Mouse (Mus musculus) embryonic facial prominence, embryonic 12.5 days (tissue): ENCODE results near the gene Tmem30a. TPM values are rescaled to one million over a fixed set of nuclear protein-coding genes. Genes with fewer than 3 reads are reported as not detected.
A peak's percentile ranks its signal among the peaks of the same experiment; 100 is the strongest.

Source experiments
- ATAC-seq: fragments of 200-750 bp; cut with Nextera tagmentation; 2 replicates; pipeline ENCODE4 v1.8.0; 2017; ENCODE audit not compliant: insufficient number of reproducible peaks, insufficient read depth, low FRiP score, low TSS enrichment
- H3K27ac ChIP-seq: fragments of 300-500 bp; sonication (generic); 2 replicates; pipeline ENCODE4 v1.5.1; 2016; ENCODE audit warnings: mild to moderate bottlenecking
- H3K27me3 ChIP-seq: fragments of 300-500 bp; sonication (generic); 2 replicates; pipeline ENCODE4 v1.6.1; 2016; ENCODE audit warnings: mild to moderate bottlenecking, moderate library complexity
- H3K36me3 ChIP-seq: fragments of 300-500 bp; sonication (generic); 2 replicates; pipeline ENCODE4 v1.6.1; 2016; ENCODE audit warnings: mild to moderate bottlenecking
- H3K4me1 ChIP-seq: fragments of 300-500 bp; sonication (generic); 2 replicates; pipeline ENCODE4 v1.6.1; 2016
- H3K4me2 ChIP-seq: fragments of 300-500 bp; sonication (generic); replicated peaks from 2 replicates; pipeline ENCODE4 v1.6.1; 2016; ENCODE audit warnings: mild to moderate bottlenecking, moderate library complexity
- H3K4me3 ChIP-seq: fragments of 300-500 bp; sonication (generic); 2 replicates; pipeline ENCODE4 v1.5.1; 2016; ENCODE audit warnings: mild to moderate bottlenecking
- H3K9ac ChIP-seq: fragments of 300-500 bp; sonication (generic); 2 replicates; pipeline ENCODE4 v1.6.1; 2016; ENCODE audit warnings: mild to moderate bottlenecking, moderate library complexity
- H3K9me3 ChIP-seq: fragments of 300-500 bp; sonication (generic); 2 replicates; pipeline ENCODE4 v1.6.1; 2016; ENCODE audit warnings: mild to moderate bottlenecking, moderate library complexity
- WGBS: fragments of 180-500 bp; shearing (Covaris S2); methylation state at CpG from one replicate; pipeline ENCODE4 v1.1.7; 2016; 5-methylcytosine and 5-hydroxymethylcytosine counted together
- polyA plus RNA-seq: library from polyadenylated mRNA; unstranded; fragments of >200 nt; fragmentation: Nextera tagmentation; extraction: Ambion mirVana; gene quantifications from 2 replicates; pipeline ENCODE4 v1.2.1, GENCODE M21; 2016

Gene Tmem30a
- polyA plus RNA-seq, 1 experiment from 2014 or later, result 60.8 TPM

DNA sequence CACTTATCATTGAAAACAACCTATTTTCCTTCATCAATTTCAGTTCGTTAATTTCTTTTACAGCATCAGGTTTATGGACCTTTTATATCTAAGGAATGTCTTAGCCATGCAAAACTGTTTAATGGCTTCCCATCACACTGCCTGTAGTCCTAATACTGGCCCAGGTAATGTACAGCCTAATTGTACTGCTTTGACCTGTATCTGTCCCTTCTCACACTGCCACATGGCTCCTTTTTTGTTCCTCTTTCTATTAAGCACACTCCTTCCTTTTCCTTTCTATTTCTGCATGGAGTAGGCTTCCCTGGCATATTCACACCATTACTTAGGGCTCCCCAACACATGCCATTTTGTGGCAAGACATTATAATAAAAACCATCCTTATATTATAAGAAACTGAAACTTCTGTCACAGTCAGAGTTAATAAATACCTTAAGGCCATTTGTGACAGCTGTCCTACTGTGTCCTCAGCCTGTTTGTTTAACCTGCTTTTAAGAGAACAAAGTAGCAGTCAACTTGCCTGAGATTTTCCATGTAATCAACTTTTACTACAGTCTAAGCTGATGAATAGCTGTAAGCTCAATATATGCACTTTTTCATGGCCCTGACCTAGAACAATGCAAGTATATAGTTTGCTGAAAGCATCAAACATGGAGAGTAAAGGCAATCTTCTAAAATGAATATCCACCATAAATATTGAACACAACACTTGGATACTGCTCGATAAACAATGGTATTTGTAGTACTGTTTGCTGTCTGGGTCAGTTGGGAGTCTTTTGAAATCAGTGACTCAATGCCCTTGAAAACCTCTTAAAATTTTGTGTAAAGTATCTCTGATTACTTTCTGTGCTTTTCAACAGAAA is 8.1 kb downstream of the Tmem30a start:
- no peaks in the 10 kb centered on the region for H3K36me3 ChIP-seq
- no peak for ATAC-seq
- no peaks in the 10 kb centered on the region for H3K9me3 ChIP-seq
- no peak overlapping the region for H3K4me2 ChIP-seq
- no peak overlapping the region for H3K9ac ChIP-seq
- H3K4me3 ChIP-seq, result no peak overlapping the region
- peaks cover 4% of the 10 kb centered on the region; the same call in 1 of the 2 replicates for H3K4me1 ChIP-seq
- 90% methylated on average over 2 of the region's 2 CpGs for WGBS
- H3K27ac ChIP-seq, result no peak overlapping the region
- H3K27me3 ChIP-seq, result no peaks in the 10 kb centered on the region

DNA sequence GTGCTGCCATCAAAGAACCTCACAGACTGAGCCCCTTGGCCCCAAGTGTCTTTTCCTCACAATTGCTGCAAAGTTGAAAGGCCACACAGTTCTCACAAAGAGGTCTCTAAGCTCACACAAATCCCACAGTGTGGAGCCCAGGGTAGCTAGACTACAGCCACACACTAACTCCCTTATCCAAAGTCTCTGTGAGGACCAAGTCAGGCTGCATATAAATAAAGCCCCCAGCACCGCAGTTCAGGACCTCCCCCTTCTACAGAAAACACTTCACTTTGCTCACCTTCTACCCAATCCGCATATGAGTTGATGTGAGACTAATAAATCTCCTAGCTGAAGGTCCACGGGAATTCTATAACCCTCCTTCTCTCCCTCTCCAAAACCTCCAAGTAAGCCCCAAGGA is 8.9 kb downstream of the Tmem30a start:
- ATAC-seq, result no peak
- WGBS, result 62% methylated on average over 3 of the region's 3 CpGs
- no peaks in the 10 kb centered on the region for H3K27me3 ChIP-seq
- no peak overlapping the region for H3K4me3 ChIP-seq
- H3K4me1 ChIP-seq, result peaks cover 4% of the 10 kb centered on the region; the same call in 1 of the 2 replicates
- H3K9ac ChIP-seq, result no peak overlapping the region
- H3K9me3 ChIP-seq, result no peaks in the 10 kb centered on the region
- H3K27ac ChIP-seq, result no peak overlapping the region
- no peaks in the 10 kb centered on the region for H3K36me3 ChIP-seq
- H3K4me2 ChIP-seq, result no peak overlapping the region

GRCm38 (mm10) chr9:79779354-79779753 is 14.0 kb downstream of the Tmem30a start:
- WGBS, result 73% methylated on average over 2 of the region's 2 CpGs
- Histone ChIP-seq H3K4me2 (no peak overlapping the region), H3K9ac (no peak overlapping the region), H3K4me1 (no peaks in the 10 kb centered on the region), H3K36me3 (peaks cover 6% of the 10 kb centered on the region; the same call in 1 of the 2 replicates), H3K9me3 (no peaks in the 10 kb centered on the region), H3K4me3 (no peak overlapping the region), H3K27me3 (no peaks in the 10 kb centered on the region), H3K27ac (no peak overlapping the region)
- ATAC-seq, result no peak

DNA sequence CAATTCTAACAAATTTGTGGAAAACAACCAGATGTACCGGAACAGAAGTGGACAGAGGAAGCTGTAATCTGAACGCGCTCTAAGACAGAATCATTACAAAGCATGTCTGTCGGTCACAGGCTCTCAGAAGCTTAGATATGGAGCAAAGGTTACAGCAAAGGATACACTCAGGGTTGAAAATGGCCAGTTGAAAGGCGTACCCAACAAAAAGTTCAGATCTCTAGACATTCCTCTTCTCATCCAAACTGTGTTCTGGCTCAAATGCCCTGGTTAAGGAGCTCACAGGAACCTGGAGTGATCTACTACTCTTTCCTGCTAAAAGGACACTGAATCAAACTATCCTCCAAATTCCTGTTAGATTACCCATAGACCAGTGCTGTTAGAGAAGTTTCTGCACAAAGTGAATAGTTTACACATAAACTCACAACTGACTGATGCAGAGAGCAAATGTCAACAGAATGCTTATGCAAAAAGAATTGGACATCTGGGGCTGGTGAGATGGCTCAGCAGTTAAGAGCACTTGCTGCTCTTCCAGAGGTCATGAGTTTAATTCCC is 26.2 kb downstream of the Tmem30a start:
- WGBS, result 89% methylated on average over 5 of the region's 5 CpGs
- H3K9ac ChIP-seq, result no peak overlapping the region
- no peak overlapping the region for H3K4me2 ChIP-seq
- H3K4me3 ChIP-seq, result no peak overlapping the region
- ATAC-seq, result no peak
- no peaks in the 10 kb centered on the region for H3K9me3 ChIP-seq
- H3K4me1 ChIP-seq, result no peaks in the 10 kb centered on the region
- no peak overlapping the region for H3K27ac ChIP-seq
- H3K36me3 ChIP-seq, result 0 out of 2 replicates have a peak, but pooled peaks cover 3% of the 10 kb centered on the region
- no peaks in the 10 kb centered on the region for H3K27me3 ChIP-seq

- H3K9ac ChIP-seq, result no peak overlapping the region
- no peaks in the 10 kb centered on the region for H3K4me1 ChIP-seq
- no peak overlapping the region for H3K4me2 ChIP-seq
- no peaks in the 10 kb centered on the region for H3K9me3 ChIP-seq
- no peaks in the 10 kb centered on the region for H3K36me3 ChIP-seq
- no peak overlapping the region for H3K27ac ChIP-seq
- no peak overlapping the region for H3K4me3 ChIP-seq
- H3K27me3 ChIP-seq, result no peaks in the 10 kb centered on the region
- WGBS, result 89% methylated on average over 4 of the region's 4 CpGs
- no peak for ATAC-seq
These were observed 28.0 kb downstream of the Tmem30a start for GRCm38 (mm10) chr9:79765329-79765728.

- no peak for ATAC-seq
- no peak overlapping the region for H3K27ac ChIP-seq
- H3K27me3 ChIP-seq, result no peaks in the 10 kb centered on the region
- WGBS, result 80% methylated on average over 6 of the region's 6 CpGs
- H3K4me2 ChIP-seq, result no peak overlapping the region
- H3K9me3 ChIP-seq, result no peaks in the 10 kb centered on the region
- 0 out of 2 replicates have a peak, but pooled peaks cover 3% of the 10 kb centered on the region for H3K36me3 ChIP-seq
- H3K9ac ChIP-seq, result no peak overlapping the region
- peaks cover 12% of the 10 kb centered on the region; the same call in 1 of the 2 replicates for H3K4me1 ChIP-seq
- no peak overlapping the region for H3K4me3 ChIP-seq
These were observed 30.8 kb downstream of the Tmem30a start for GRCm38 (mm10) chr9:79762519-79762918.

DNA sequence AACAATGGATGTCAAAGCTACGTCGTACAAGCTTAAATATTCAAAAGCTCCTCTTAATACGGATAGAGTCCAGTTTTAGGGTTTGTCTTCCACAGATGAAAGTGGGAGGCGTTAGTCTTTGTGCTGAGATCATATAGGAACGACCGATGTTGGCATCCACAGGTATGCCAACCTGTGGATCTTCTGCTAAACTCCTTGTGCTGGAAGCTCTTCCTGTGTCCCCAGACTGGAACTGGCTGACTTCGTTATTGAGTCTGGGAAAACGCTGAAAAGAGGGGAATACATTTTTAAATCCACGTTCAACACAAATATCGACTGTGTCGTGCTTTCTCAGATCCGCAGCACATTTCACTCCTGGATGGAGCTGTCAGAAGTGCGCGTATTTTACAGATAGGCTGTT is 33.2 kb downstream of the Tmem30a start:
- peak; percentile 38; the same call in 1 of the 2 replicates for ATAC-seq
- H3K27ac ChIP-seq, result peak overlapping the region; percentile 88
- 6% methylated on average over 14 of the region's 14 CpGs for WGBS
- no peaks in the 10 kb centered on the region for H3K9me3 ChIP-seq
- H3K4me2 ChIP-seq, result peak overlapping the region; percentile 56
- H3K36me3 ChIP-seq, result peaks cover 14% of the 10 kb centered on the region
- peaks cover 12% of the 10 kb centered on the region; the same call in 1 of the 2 replicates for H3K4me1 ChIP-seq
- peak overlapping the region; percentile 85 for H3K9ac ChIP-seq
- H3K4me3 ChIP-seq, result peak overlapping the region; percentile 92
- H3K27me3 ChIP-seq, result no peaks in the 10 kb centered on the region

GRCm38 (mm10) chr9:79759385-79760005 is 33.8 kb downstream of the Tmem30a start, which contains the start of gene Cox7a2:
Cox7a2 (minus strand) TSS chr9:79759878.
- Histone ChIP-seq H3K4me2 (peak within 1 kb of the TSS; percentile 63), H3K9ac (peak within 1 kb of the TSS; percentile 85), H3K27me3 (no peaks in the 10 kb centered on the region), H3K36me3 (peaks cover 17% of the 10 kb centered on the region), H3K9me3 (no peaks in the 10 kb centered on the region), H3K4me1 (peaks cover 12% of the 10 kb centered on the region; the same call in 1 of the 2 replicates), H3K27ac (peak within 1 kb of the TSS; percentile 88), H3K4me3 (peak within 1 kb of the TSS; percentile 92)
- peak; percentile 99 for ATAC-seq
- WGBS, result under 1% methylated on average over 49 of the region's 49 CpGs

DNA sequence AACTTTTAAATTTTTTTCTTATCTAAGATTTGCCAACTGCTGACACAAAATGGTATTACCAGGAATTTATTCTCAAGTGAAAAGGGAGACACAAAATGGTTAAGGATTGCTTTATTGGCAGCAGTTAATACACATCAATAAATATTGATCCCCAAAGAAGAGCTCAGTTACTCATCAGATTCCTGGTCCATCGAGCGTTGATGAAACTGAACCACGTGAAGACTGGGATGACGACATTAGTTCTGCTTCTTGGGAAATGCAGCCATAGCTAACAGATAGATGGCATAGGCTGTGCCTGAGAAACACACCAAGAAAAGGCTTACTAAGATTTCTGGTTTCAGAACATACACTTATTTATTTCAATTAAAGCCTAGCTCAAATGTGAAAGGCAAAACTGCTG is 38.0 kb downstream of the Tmem30a start:
- no peak overlapping the region for H3K9ac ChIP-seq
- H3K9me3 ChIP-seq, result no peaks in the 10 kb centered on the region
- H3K4me3 ChIP-seq, result no peak overlapping the region
- H3K27me3 ChIP-seq, result no peaks in the 10 kb centered on the region
- no peak overlapping the region for H3K27ac ChIP-seq
- peaks cover 37% of the 10 kb centered on the region for H3K36me3 ChIP-seq
- H3K4me1 ChIP-seq, result peaks cover 12% of the 10 kb centered on the region; the same call in 1 of the 2 replicates
- no peak overlapping the region for H3K4me2 ChIP-seq
- no peak for ATAC-seq
- 97% methylated on average over 4 of the region's 4 CpGs for WGBS

- 81% methylated on average over 8 of the region's 8 CpGs for WGBS
- Histone ChIP-seq H3K36me3 (peaks cover 33% of the 10 kb centered on the region), H3K4me1 (no peaks in the 10 kb centered on the region), H3K27me3 (no peaks in the 10 kb centered on the region), H3K9me3 (no peaks in the 10 kb centered on the region), H3K4me2 (no peak overlapping the region), H3K9ac (no peak overlapping the region), H3K4me3 (no peak overlapping the region), H3K27ac (no peak overlapping the region)
- ATAC-seq, result no peak
These were observed 41.5 kb downstream of the Tmem30a start for GRCm38 (mm10) chr9:79751846-79752245.

GRCm38 (mm10) chr9:79750709-79751108 is 42.6 kb downstream of the Tmem30a start:
- WGBS, result 86% methylated on average over 7 of the region's 7 CpGs
- no peak overlapping the region for H3K9ac ChIP-seq
- no peaks in the 10 kb centered on the region for H3K4me1 ChIP-seq
- ATAC-seq, result no peak
- no peaks in the 10 kb centered on the region for H3K9me3 ChIP-seq
- H3K4me2 ChIP-seq, result no peak overlapping the region
- peaks cover 29% of the 10 kb centered on the region for H3K36me3 ChIP-seq
- H3K27ac ChIP-seq, result no peak overlapping the region
- H3K27me3 ChIP-seq, result no peaks in the 10 kb centered on the region
- no peak overlapping the region for H3K4me3 ChIP-seq
